Mouse (Mus musculus) layer of hippocampus, adult 11-12 months (tissue): ENCODE data around the gene Adamtsl4.
"Not testable (repeated sequence)": the region's sequence is repeated elsewhere in the genome, so short reads cannot be mapped to it uniquely, and the experiment has no call there.

Source experiments
- DNase-seq: peaks from one replicate; pipeline ENCODE4 v3.0.0; 2022; ENCODE audit warnings: low spot score

The Adamtsl4 gene

GRCm38 (mm10) chr3:95676745-95677419 lies 10.8 kb downstream of the Adamtsl4 start:
- peak; percentile 73 for DNase-seq

- peak; percentile 75 for DNase-seq
Measured at GRCm38 (mm10) chr3:95675301-95676092, 12.2 kb downstream of the Adamtsl4 start.

- no peak for DNase-seq
Measured at GRCm38 (mm10) chr3:95674812-95675211, 12.9 kb downstream of the Adamtsl4 start.

- DNase-seq: no peak
Measured at GRCm38 (mm10) chr3:95674236-95674635, 13.5 kb downstream of the Adamtsl4 start.

GRCm38 (mm10) chr3:95673707-95674211 lies 14.0 kb downstream of the Adamtsl4 start:
- DNase-seq: no peak

GRCm38 (mm10) chr3:95672861-95673706 lies 14.6 kb downstream of the Adamtsl4 start:
- DNase-seq: no peak

GRCm38 (mm10) chr3:95672461-95672860 lies 15.3 kb downstream of the Adamtsl4 start:
- DNase-seq: no peak

GRCm38 (mm10) chr3:95671201-95671600 lies 16.5 kb downstream of the Adamtsl4 start:
- no peak for DNase-seq

- DNase-seq: not testable (repeated sequence)
Measured at GRCm38 (mm10) chr3:95670419-95670818, 17.3 kb downstream of the Adamtsl4 start.

- no peak for DNase-seq
Measured at GRCm38 (mm10) chr3:95669309-95669665, 18.4 kb downstream of the Adamtsl4 start.

- no peak for DNase-seq
Measured at GRCm38 (mm10) chr3:95668589-95669308, 19.0 kb downstream of the Adamtsl4 start.

GRCm38 (mm10) chr3:95668026-95668425 lies 19.7 kb downstream of the Adamtsl4 start:
- no peak for DNase-seq

- no peak for DNase-seq
Measured at GRCm38 (mm10) chr3:95667521-95667920, 20.2 kb downstream of the Adamtsl4 start.

- no peak for DNase-seq
Measured at GRCm38 (mm10) chr3:95666124-95666844, 21.4 kb downstream of the Adamtsl4 start.

- no peak for DNase-seq
Measured at GRCm38 (mm10) chr3:95664940-95665352, 22.8 kb downstream of the Adamtsl4 start.

- DNase-seq: no peak
Measured at GRCm38 (mm10) chr3:95663969-95664608, 23.6 kb downstream of the Adamtsl4 start.

GRCm38 (mm10) chr3:95663486-95663885 lies 24.2 kb downstream of the Adamtsl4 start:
- DNase-seq: no peak

- no peak for DNase-seq
Measured at GRCm38 (mm10) chr3:95662724-95663449, 24.8 kb downstream of the Adamtsl4 start.

GRCm38 (mm10) chr3:95661945-95662715 lies 25.6 kb downstream of the Adamtsl4 start:
- DNase-seq: no peak
